Mouse (Mus musculus): Measurements from ENCODE around the gene Ngfr. TPM values are rescaled to one million over a fixed set of nuclear protein-coding genes. Genes with fewer than 3 reads are reported as not detected.

The Ngfr gene
- total and polyA plus RNA-seq, 3 experiments, result not detected

GRCm38 (mm10) chr11:95632474-95632873, 44.9 kb upstream of the Ngfr start:
- H3K27me3 ChIP-seq (ENCODE audit: control insufficient read depth in 1 of 2, insufficient read depth in 2 of 2, low read length in 2 of 2), result peaks cover 3 to 7% of the 10 kb centered on the region in 2 experiments

GRCm38 (mm10) chr11:95631301-95631700, 43.8 kb upstream of the Ngfr start:
- Histone ChIP-seq H3K27me3 (ENCODE audit: control insufficient read depth in 1 of 2, insufficient read depth in 2 of 2, low read length in 2 of 2) (peaks cover 9 to 15% of the 10 kb centered on the region in 2 experiments), H3K9ac (ENCODE audit: control insufficient read depth, low read depth, low read length, poor library complexity, severe bottlenecking) (no peak overlapping the region), H3K36me3 (ENCODE audit: control insufficient read depth in 1 of 2, insufficient read depth in 2 of 2, low read length in 2 of 2) (no peaks in the 10 kb centered on the region), H3K79me2 (ENCODE audit: control insufficient read depth, insufficient read depth, low read length, poor library complexity) (no peaks in the 10 kb centered on the region), H3K9me3 (replicated peaks; ENCODE audit: insufficient read depth, low read length) (no peaks in the 10 kb centered on the region), H3K27ac (ENCODE audit: control insufficient read depth, low read depth, low read length) (no peak overlapping the region), H3K4me1 (ENCODE audit: control insufficient read depth in 1 of 2, insufficient read depth in 2 of 2, low read length in 2 of 2) (no peaks in the 10 kb centered on the region), H3K4me3 (ENCODE audit: control insufficient read depth in 1 of 2, insufficient read depth in 1 of 2, low read depth in 2 of 2, low read length in 2 of 2) (no peak overlapping the region)
- DNase-seq (ENCODE audit: low read depth, low spot score), result no peak
- TF ChIP-seq USF2 (IDR thresholded peaks at IDR 0.05; ENCODE audit: borderline replicate concordance in 1 of 2, insufficient read depth in 1 of 2, low read depth in 1 of 2, low read length in 2 of 2) (no peak), RAD21 (IDR thresholded peaks at IDR 0.05; ENCODE audit: low read depth, low read length) (no peak), E2F4 (IDR thresholded peaks at IDR 0.05; ENCODE audit: borderline replicate concordance, low read depth, low read length) (no peak), ZNF384 (IDR thresholded peaks at IDR 0.05; ENCODE audit: low read depth, low read length) (no peak), MYB (IDR thresholded peaks at IDR 0.05; ENCODE audit: low read depth, low read length) (no peak), POLR2A (IDR thresholded peaks at IDR 0.05; ENCODE audit: control insufficient read depth in 1 of 2, insufficient read depth in 1 of 2, low read depth in 1 of 2, low read length in 2 of 2, poor library complexity in 1 of 2) (no peak), NRF1 (IDR thresholded peaks at IDR 0.05; ENCODE audit: insufficient read depth, low read depth, low read length, poor library complexity, severe bottlenecking) (no peak), MXI1 (IDR thresholded peaks at IDR 0.05; ENCODE audit: low read depth, low read length) (no peak), KAT2A (conservative IDR thresholded peaks at IDR 0.05; ENCODE audit: low read depth, low read length) (no peak), NELFE (IDR thresholded peaks at IDR 0.05; ENCODE audit: low read depth, low read length) (no peak), MAX (IDR thresholded peaks at IDR 0.05; ENCODE audit: low read length) (no peak), SMC3 (IDR thresholded peaks at IDR 0.05; ENCODE audit: low read depth, low read length) (no peak), JUND (IDR thresholded peaks at IDR 0.05; ENCODE audit: low read depth, low read length) (no peak), MYC (IDR thresholded peaks at IDR 0.05; ENCODE audit: low read depth, low read length) (no peak), HCFC1 (IDR thresholded peaks at IDR 0.05; ENCODE audit: low read depth, low read length) (no peak), POLR2AphosphoS2 (IDR thresholded peaks at IDR 0.05; ENCODE audit: low read length) (no peak), GABPA (IDR thresholded peaks at IDR 0.05; ENCODE audit: low read depth, low read length) (no peak)

More at GRCm38 (mm10) chr11:95632474-95632873, 44.9 kb upstream of the Ngfr start:
- Histone ChIP-seq H3K79me2 (ENCODE audit: control insufficient read depth, insufficient read depth, low read length, poor library complexity) (no peaks in the 10 kb centered on the region), H3K27ac (ENCODE audit: control insufficient read depth, low read depth, low read length) (no peak overlapping the region), H3K4me1 (ENCODE audit: control insufficient read depth in 1 of 2, insufficient read depth in 2 of 2, low read length in 2 of 2) (no peaks in the 10 kb centered on the region), H3K9ac (ENCODE audit: control insufficient read depth, low read depth, low read length, poor library complexity, severe bottlenecking) (no peak overlapping the region), H3K4me3 (ENCODE audit: control insufficient read depth in 1 of 2, insufficient read depth in 1 of 2, low read depth in 2 of 2, low read length in 2 of 2) (no peak overlapping the region), H3K9me3 (replicated peaks; ENCODE audit: insufficient read depth, low read length) (no peaks in the 10 kb centered on the region), H3K36me3 (ENCODE audit: control insufficient read depth in 1 of 2, insufficient read depth in 2 of 2, low read length in 2 of 2) (no peaks in the 10 kb centered on the region)
- no peak for DNase-seq (ENCODE audit: low read depth, low spot score)
- TF ChIP-seq ZKSCAN1 (IDR thresholded peaks at IDR 0.05; ENCODE audit: low read depth, low read length) (no peak), KAT2A (conservative IDR thresholded peaks at IDR 0.05; ENCODE audit: low read depth, low read length) (no peak), ETS1 (IDR thresholded peaks at IDR 0.05; ENCODE audit: low read depth, low read length) (no peak), MXI1 (IDR thresholded peaks at IDR 0.05; ENCODE audit: low read depth, low read length) (no peak), UBTF (IDR thresholded peaks at IDR 0.05; ENCODE audit: borderline replicate concordance, insufficient read depth, low read depth, low read length) (no peak)
